Mouse (Mus musculus) intestine, postnatal 0 days (tissue): Measurements from ENCODE around the gene Gna13. TPM values are rescaled to one million over a fixed set of nuclear protein-coding genes. Genes with fewer than 3 reads are reported as not detected.

Experiments
- ATAC-seq: fragments of 200-750 bp; cut with Nextera tagmentation; 2 replicates; pipeline ENCODE4 v1.8.0; 2017; ENCODE audit warnings: mild to moderate bottlenecking, moderate TSS enrichment, moderate library complexity
- H3K27ac ChIP-seq: fragments of 300-500 bp; sonication (generic); 2 replicates; pipeline ENCODE4 v1.5.1; 2014; ENCODE audit warnings: mild to moderate bottlenecking, low read depth, low read length, moderate library complexity
- H3K27me3 ChIP-seq: fragments of 300-500 bp; sonication (generic); replicated peaks from 2 replicates; pipeline ENCODE4 v1.6.1; 2014; ENCODE audit warnings: low read length, mixed read lengths; ENCODE audit not compliant: control insufficient read depth, insufficient read depth
- H3K36me3 ChIP-seq: fragments of 300-500 bp; sonication (generic); 2 replicates; pipeline ENCODE4 v1.6.1; 2014; ENCODE audit warnings: mild to moderate bottlenecking, moderate library complexity; ENCODE audit not compliant: control insufficient read depth, insufficient read depth
- H3K4me1 ChIP-seq: fragments of 300-500 bp; sonication (generic); replicated peaks from 2 replicates; pipeline ENCODE4 v1.6.1; 2014; ENCODE audit warnings: antibody characterized with exemption, low read length, mixed read lengths; ENCODE audit not compliant: control insufficient read depth, insufficient read depth
- H3K4me2 ChIP-seq: fragments of 300-500 bp; sonication (generic); replicated peaks from 2 replicates; pipeline ENCODE4 v1.6.1; 2014; ENCODE audit warnings: low read depth, mild to moderate bottlenecking, moderate library complexity
- H3K4me3 ChIP-seq: fragments of 300-500 bp; sonication (generic); 2 replicates; pipeline ENCODE4 v1.5.1; 2014; ENCODE audit warnings: low read depth, low read length
- H3K9ac ChIP-seq: fragments of 300-500 bp; sonication (generic); 2 replicates; pipeline ENCODE4 v1.6.1; 2014; ENCODE audit warnings: mild to moderate bottlenecking, low read depth, low read length
- H3K9me3 ChIP-seq: fragments of 300-500 bp; sonication (generic); 2 replicates; pipeline ENCODE4 v1.6.1; 2016; ENCODE audit warnings: mixed run types; ENCODE audit not compliant: control insufficient read depth
- CTCF ChIP-seq: sonication (generic); IDR thresholded peaks from 2 replicates; pipeline ENCODE4 v1.5.1; 2016; ENCODE audit warnings: low read depth, mild to moderate bottlenecking, control low read depth, antibody characterized with exemption, moderate library complexity
- WGBS: fragments of 180-500 bp; shearing (Covaris S2); extraction: QIAGEN DNeasy Blood & Tissue Kit; methylation state at CpG from one replicate; pipeline ENCODE4 v1.1.7; 2014; 5-methylcytosine and 5-hydroxymethylcytosine counted together
- polyA plus RNA-seq: library from polyadenylated mRNA; unstranded; fragments of >200 nt; fragmentation: Nextera tagmentation; extraction: Ambion mirVana; gene quantifications from 2 replicates; pipeline ENCODE4 v1.2.1, GENCODE M21; 2015

The Gna13 gene
- 81.7 and 86.9 TPM in 2 replicates for polyA plus RNA-seq

GRCm38 (mm10) chr11:109362463-109363190 is at the start of gene Gna13:
TSS of gene Gna13 (plus strand) at chr11:109362831.
- H3K9ac ChIP-seq = peak within 1 kb of the TSS; percentile 98
- no peaks in the 10 kb centered on the region for H3K9me3 ChIP-seq
- H3K4me2 ChIP-seq = peak within 1 kb of the TSS; percentile 70
- ATAC-seq = peak; percentile 82
- H3K4me3 ChIP-seq = peak within 1 kb of the TSS; percentile 96
- 0 out of 2 replicates have a peak, but pooled peaks have one; percentile 3 for TF ChIP-seq CTCF
- peak within 1 kb of the TSS; percentile 100 for H3K27ac ChIP-seq
- H3K27me3 ChIP-seq = no peaks in the 10 kb centered on the region
- under 1% methylated on average over 53 of the region's 89 CpGs for WGBS
- H3K4me1 ChIP-seq = peaks cover 20% of the 10 kb centered on the region; the same call in 1 of the 2 replicates
- peaks cover 7% of the 10 kb centered on the region; the same call in 1 of the 2 replicates for H3K36me3 ChIP-seq

DNA sequence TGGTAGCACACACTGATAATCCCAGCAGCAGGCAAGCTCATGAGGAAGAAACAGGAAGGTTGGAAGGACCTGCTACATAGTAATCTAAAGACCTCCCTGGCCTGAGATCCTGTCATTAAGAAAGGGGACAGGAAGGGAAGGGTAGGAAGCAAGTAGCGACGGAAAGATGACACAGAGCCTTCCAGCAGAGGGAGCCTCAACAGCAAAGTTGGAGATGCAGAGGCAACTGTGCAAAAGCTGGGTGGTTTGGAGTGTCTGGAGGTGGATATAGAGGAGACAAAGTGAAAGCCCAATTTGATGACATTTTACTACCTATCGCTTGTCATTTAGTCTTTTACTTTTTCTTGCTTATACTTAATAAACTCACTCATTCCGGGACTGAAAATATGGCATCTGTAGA is 45.7 kb upstream of the Gna13 start:
- WGBS = 44% methylated on average over 4 of the region's 4 CpGs
- Histone ChIP-seq H3K4me1 (no peaks in the 10 kb centered on the region), H3K36me3 (no peaks in the 10 kb centered on the region), H3K4me3 (no peak overlapping the region), H3K9ac (no peak overlapping the region), H3K27ac (no peak overlapping the region), H3K9me3 (no peaks in the 10 kb centered on the region), H3K27me3 (no peaks in the 10 kb centered on the region), H3K4me2 (no peak overlapping the region)
- TF ChIP-seq CTCF = peak; percentile 82
- no peak for ATAC-seq

DNA sequence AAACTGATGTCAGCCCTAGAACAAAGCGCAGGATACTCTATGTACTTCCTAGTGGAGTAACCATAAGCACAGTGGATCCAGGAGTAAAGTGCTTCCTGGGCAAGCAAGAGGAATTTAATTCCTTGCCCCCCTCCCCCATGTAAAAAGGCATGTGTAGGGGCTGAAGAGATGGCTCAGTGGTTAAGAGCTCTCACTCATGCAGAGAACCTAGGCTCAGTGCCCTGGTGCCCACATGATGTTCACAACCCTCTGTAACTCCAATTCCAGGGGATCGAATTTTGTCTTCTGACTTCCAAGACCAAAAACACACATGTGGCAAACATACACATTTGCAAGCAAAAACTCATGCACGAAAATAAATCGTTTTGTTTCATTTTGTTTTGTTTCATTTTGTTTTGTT is 43.2 kb upstream of the Gna13 start:
- Histone ChIP-seq H3K27ac (no peak overlapping the region), H3K4me2 (no peak overlapping the region), H3K27me3 (no peaks in the 10 kb centered on the region), H3K4me1 (no peaks in the 10 kb centered on the region), H3K9ac (no peak overlapping the region), H3K4me3 (no peak overlapping the region), H3K36me3 (no peaks in the 10 kb centered on the region), H3K9me3 (no peaks in the 10 kb centered on the region)
- TF ChIP-seq CTCF = no peak
- ATAC-seq = no peak
- WGBS = 87% methylated on average over 4 of the region's 4 CpGs

DNA sequence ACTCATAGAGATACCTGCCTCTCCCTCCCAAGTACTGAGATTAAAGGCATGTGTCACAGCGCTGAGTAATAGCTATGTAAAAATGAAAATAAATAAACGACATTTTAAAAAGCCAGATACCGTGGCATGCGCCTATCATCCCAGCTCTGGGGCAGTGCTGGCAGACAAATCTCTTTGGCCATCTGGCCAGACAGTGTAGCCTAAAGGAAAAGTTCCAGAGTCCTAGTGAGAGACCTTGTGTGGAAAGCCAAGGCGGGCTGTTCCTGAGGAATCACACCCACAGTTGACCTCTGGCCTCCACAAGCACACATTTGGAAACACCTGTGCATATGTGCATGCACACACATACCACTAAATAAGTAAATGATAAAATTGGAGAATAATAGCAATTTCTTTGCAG is 42.7 kb upstream of the Gna13 start:
- no peak overlapping the region for H3K9ac ChIP-seq
- no peaks in the 10 kb centered on the region for H3K27me3 ChIP-seq
- no peaks in the 10 kb centered on the region for H3K9me3 ChIP-seq
- no peak for ATAC-seq
- no peak overlapping the region for H3K27ac ChIP-seq
- H3K36me3 ChIP-seq = no peaks in the 10 kb centered on the region
- no peak for TF ChIP-seq CTCF
- WGBS = 78% methylated on average over 5 of the region's 5 CpGs
- H3K4me2 ChIP-seq = no peak overlapping the region
- no peaks in the 10 kb centered on the region for H3K4me1 ChIP-seq
- H3K4me3 ChIP-seq = no peak overlapping the region

- ATAC-seq = no peak
- no peak overlapping the region for H3K27ac ChIP-seq
- no peaks in the 10 kb centered on the region for H3K9me3 ChIP-seq
- no peak overlapping the region for H3K9ac ChIP-seq
- H3K4me1 ChIP-seq = no peaks in the 10 kb centered on the region
- H3K27me3 ChIP-seq = no peaks in the 10 kb centered on the region
- no peak overlapping the region for H3K4me2 ChIP-seq
- WGBS = 51% methylated on average over 8 of the region's 8 CpGs
- no peak overlapping the region for H3K4me3 ChIP-seq
- no peak for TF ChIP-seq CTCF
- no peaks in the 10 kb centered on the region for H3K36me3 ChIP-seq
These were observed 42.2 kb upstream of the Gna13 start for GRCm38 (mm10) chr11:109320361-109320933.

DNA sequence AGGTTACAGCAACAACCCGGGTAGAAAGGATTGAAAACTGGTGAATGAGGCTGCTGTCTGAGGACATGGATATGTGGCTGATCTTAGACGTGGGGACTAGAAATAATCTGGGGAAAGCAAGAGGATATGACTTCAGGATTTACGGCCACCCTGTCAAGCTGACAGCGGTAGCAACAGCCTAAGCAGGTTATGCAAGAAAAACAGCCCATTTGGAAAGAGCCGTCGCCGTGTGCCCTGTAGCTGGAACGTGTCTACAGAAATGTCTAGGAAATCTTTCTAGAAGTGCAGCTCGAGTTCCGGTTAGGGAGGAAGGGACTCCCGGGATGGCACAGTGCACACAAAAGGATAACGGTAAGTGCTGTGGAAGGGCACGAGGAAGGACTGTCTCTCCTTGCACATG is 36.4 kb upstream of the Gna13 start:
- Histone ChIP-seq H3K9me3 (no peaks in the 10 kb centered on the region), H3K4me3 (no peak overlapping the region), H3K4me1 (no peaks in the 10 kb centered on the region), H3K9ac (no peak overlapping the region), H3K27me3 (no peaks in the 10 kb centered on the region), H3K4me2 (no peak overlapping the region), H3K27ac (no peak overlapping the region), H3K36me3 (no peaks in the 10 kb centered on the region)
- no peak for ATAC-seq
- TF ChIP-seq CTCF = no peak
- 42% methylated on average over 13 of the region's 13 CpGs for WGBS
